Mouse (Mus musculus) neural tube, embryonic 14.5 days (tissue): ENCODE measurements around the gene Olfml2a. TPM values are rescaled to one million over a fixed set of nuclear protein-coding genes. Genes with fewer than 3 reads are reported as not detected.

Experiments used
- ATAC-seq: fragments of 200-750 bp; cut with Nextera tagmentation; 2 replicates; pipeline ENCODE4 v1.8.0; 2017; ENCODE audit warnings: low read depth, mild to moderate bottlenecking, moderate TSS enrichment, moderate library complexity
- H3K27ac ChIP-seq: fragments of 300-500 bp; sonication (generic); 2 replicates; pipeline ENCODE4 v1.5.1; 2014; ENCODE audit warnings: low read depth, mild to moderate bottlenecking, control low read depth, low read length, moderate library complexity, mixed read lengths
- H3K27me3 ChIP-seq: fragments of 300-500 bp; sonication (generic); 2 replicates; pipeline ENCODE4 v1.6.1; 2014; ENCODE audit warnings: low read length; ENCODE audit not compliant: control insufficient read depth, insufficient read depth
- H3K36me3 ChIP-seq: fragments of 300-500 bp; sonication (generic); 2 replicates; pipeline ENCODE4 v1.6.1; 2014; ENCODE audit warnings: low read length, mixed read lengths; ENCODE audit not compliant: control insufficient read depth, insufficient read depth
- H3K4me1 ChIP-seq: fragments of 300-500 bp; sonication (generic); 2 replicates; pipeline ENCODE4 v1.6.1; 2014; ENCODE audit warnings: low read length; ENCODE audit not compliant: control insufficient read depth, insufficient read depth
- H3K4me2 ChIP-seq: fragments of 300-500 bp; sonication (generic); 2 replicates; pipeline ENCODE4 v1.6.1; 2014; ENCODE audit warnings: mild to moderate bottlenecking, low read depth, low read length, control low read depth
- H3K4me3 ChIP-seq: fragments of 300-500 bp; sonication (generic); 2 replicates; pipeline ENCODE4 v1.5.1; 2014; ENCODE audit warnings: low read depth, low read length, control low read depth, mixed read lengths
- H3K9ac ChIP-seq: fragments of 300-500 bp; sonication (generic); replicated peaks from 2 replicates; pipeline ENCODE4 v1.6.1; 2014; ENCODE audit warnings: low read depth, mild to moderate bottlenecking, control low read depth, low read length, mixed read lengths
- H3K9me3 ChIP-seq: fragments of 300-500 bp; sonication (generic); 2 replicates; pipeline ENCODE4 v1.6.1; 2016; ENCODE audit warnings: low read length; ENCODE audit not compliant: control insufficient read depth
- WGBS: fragments of 180-500 bp; shearing (Covaris S2); extraction: QIAGEN DNeasy Blood & Tissue Kit; methylation state at CpG from one replicate; pipeline ENCODE4 v1.1.7; 2014; 5-methylcytosine and 5-hydroxymethylcytosine counted together
- polyA plus RNA-seq: library from polyadenylated mRNA; unstranded; fragments of >200 nt; fragmentation: Nextera tagmentation; extraction: Ambion mirVana; gene quantifications from 2 replicates; pipeline ENCODE4 v1.2.1, GENCODE M21; 2014

Gene Olfml2a
- polyA plus RNA-seq, 1 experiment from 2014 or later = 0.94 TPM

- Histone ChIP-seq H3K27me3 (no peaks in the 10 kb centered on the region), H3K4me2 (no peak overlapping the region), H3K9ac (no peak overlapping the region), H3K36me3 (no peaks in the 10 kb centered on the region), H3K27ac (no peak overlapping the region), H3K9me3 (no peaks in the 10 kb centered on the region), H3K4me3 (no peak overlapping the region), H3K4me1 (no peaks in the 10 kb centered on the region)
- ATAC-seq = no peak
- WGBS = 84% methylated on average over 3 of the region's 3 CpGs
These were observed 12.8 kb downstream of the Olfml2a start for GRCm38 (mm10) chr2:38944460-38945161.

- Histone ChIP-seq H3K27ac (no peak overlapping the region), H3K4me2 (no peak overlapping the region), H3K9me3 (no peaks in the 10 kb centered on the region), H3K36me3 (no peaks in the 10 kb centered on the region), H3K9ac (no peak overlapping the region), H3K4me3 (no peak overlapping the region), H3K4me1 (no peaks in the 10 kb centered on the region), H3K27me3 (no peaks in the 10 kb centered on the region)
- no peak for ATAC-seq
- 77% methylated on average over 7 of the region's 7 CpGs for WGBS
These were observed 15.8 kb downstream of the Olfml2a start for GRCm38 (mm10) chr2:38947566-38947965.

DNA sequence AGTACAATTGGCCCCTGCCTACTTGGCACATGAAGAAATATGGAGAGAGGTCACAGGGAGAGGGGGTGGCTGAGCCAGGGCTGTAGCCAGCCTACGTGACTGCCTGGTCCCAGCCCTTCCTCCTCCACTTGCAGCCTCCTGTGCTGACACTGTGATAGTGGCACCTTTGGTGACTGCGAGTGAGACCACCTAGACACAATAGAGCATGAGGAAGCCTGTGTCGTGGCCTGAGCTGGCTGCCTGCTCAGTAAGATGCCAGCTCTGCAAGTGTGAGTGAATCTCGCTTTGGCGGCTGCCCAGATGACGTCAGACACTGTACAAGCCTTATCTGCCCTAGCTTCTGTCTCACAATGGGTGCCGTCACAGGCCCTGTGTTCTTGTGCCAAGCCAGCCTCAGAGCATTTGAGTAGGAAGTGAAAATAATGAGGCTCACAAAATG lies 18.5 kb downstream of the Olfml2a start:
- no peak overlapping the region for H3K4me2 ChIP-seq
- no peaks in the 10 kb centered on the region for H3K9me3 ChIP-seq
- no peak overlapping the region for H3K27ac ChIP-seq
- no peak overlapping the region for H3K4me3 ChIP-seq
- H3K36me3 ChIP-seq = no peaks in the 10 kb centered on the region
- H3K9ac ChIP-seq = no peak overlapping the region
- ATAC-seq = peak; percentile 68; the same call in 1 of the 2 replicates
- H3K27me3 ChIP-seq = no peaks in the 10 kb centered on the region
- no peaks in the 10 kb centered on the region for H3K4me1 ChIP-seq
- 66% methylated on average over 7 of the region's 7 CpGs for WGBS

DNA sequence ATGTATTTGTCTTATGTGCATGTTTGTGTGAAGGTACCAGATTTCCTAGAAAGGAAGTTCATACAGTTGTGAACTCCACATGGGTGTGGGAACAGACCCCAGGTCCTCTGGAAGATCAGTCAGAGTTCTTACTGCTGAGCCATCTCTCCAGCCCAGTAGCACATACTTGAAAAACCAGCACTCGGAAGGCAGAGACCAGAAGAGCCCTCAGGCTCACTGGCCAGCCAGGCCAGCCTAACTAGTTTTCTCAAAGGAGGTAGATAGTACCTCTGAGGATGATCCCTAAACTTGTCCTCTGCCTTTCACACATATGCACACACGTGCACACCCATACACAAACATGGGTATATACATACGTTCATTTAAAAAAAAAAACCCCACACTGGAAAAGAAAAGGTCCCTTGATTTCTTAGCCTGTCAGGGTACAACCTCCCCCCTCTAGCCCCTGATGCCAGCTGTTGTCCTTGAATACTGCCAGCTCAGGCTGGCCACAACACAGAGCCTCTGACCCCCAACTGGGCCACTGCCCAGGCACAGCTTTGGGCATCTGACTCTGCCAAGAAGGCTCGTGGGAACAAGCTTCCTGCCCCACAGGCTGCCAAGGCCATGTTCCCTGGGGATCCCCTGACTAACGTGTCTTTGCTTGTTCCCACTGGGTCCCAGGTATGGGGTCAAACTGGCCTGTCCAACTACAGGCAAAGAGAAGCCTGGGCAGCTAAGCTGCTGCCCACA lies 21.5 kb downstream of the Olfml2a start:
- no peaks in the 10 kb centered on the region for H3K4me1 ChIP-seq
- no peaks in the 10 kb centered on the region for H3K27me3 ChIP-seq
- H3K4me2 ChIP-seq = no peak overlapping the region
- no peaks in the 10 kb centered on the region for H3K36me3 ChIP-seq
- ATAC-seq = no peak
- WGBS = 73% methylated on average over 5 of the region's 5 CpGs
- H3K9ac ChIP-seq = no peak overlapping the region
- H3K9me3 ChIP-seq = no peaks in the 10 kb centered on the region
- H3K27ac ChIP-seq = no peak overlapping the region
- no peak overlapping the region for H3K4me3 ChIP-seq

- Histone ChIP-seq H3K9ac (no peak overlapping the region), H3K27me3 (no peaks in the 10 kb centered on the region), H3K4me3 (no peak overlapping the region), H3K36me3 (no peaks in the 10 kb centered on the region), H3K9me3 (no peaks in the 10 kb centered on the region), H3K4me2 (no peak overlapping the region), H3K4me1 (no peaks in the 10 kb centered on the region), H3K27ac (no peak overlapping the region)
- no peak for ATAC-seq
- WGBS = 69% methylated on average over 2 of the region's 2 CpGs
These were observed 24.3 kb downstream of the Olfml2a start for GRCm38 (mm10) chr2:38956062-38956461.

GRCm38 (mm10) chr2:38957671-38958223 lies 26.0 kb downstream of the Olfml2a start:
- Histone ChIP-seq H3K36me3 (no peaks in the 10 kb centered on the region), H3K4me3 (no peak overlapping the region), H3K4me1 (no peaks in the 10 kb centered on the region), H3K4me2 (no peak overlapping the region), H3K27me3 (no peaks in the 10 kb centered on the region), H3K9ac (no peak overlapping the region), H3K27ac (no peak overlapping the region), H3K9me3 (no peaks in the 10 kb centered on the region)
- WGBS = 89% methylated on average over 5 of the region's 5 CpGs
- ATAC-seq = no peak

- Histone ChIP-seq H3K36me3 (no peaks in the 10 kb centered on the region), H3K4me2 (no peak overlapping the region), H3K27me3 (no peaks in the 10 kb centered on the region), H3K4me1 (no peaks in the 10 kb centered on the region), H3K9ac (no peak overlapping the region), H3K27ac (no peak overlapping the region), H3K4me3 (no peak overlapping the region), H3K9me3 (no peaks in the 10 kb centered on the region)
- peak; percentile 81; the same call in 1 of the 2 replicates for ATAC-seq
- 26% methylated on average over 4 of the region's 4 CpGs for WGBS
These were observed 32.4 kb downstream of the Olfml2a start for GRCm38 (mm10) chr2:38964198-38964597.

- no peak for ATAC-seq
- Histone ChIP-seq H3K36me3 (no peaks in the 10 kb centered on the region), H3K4me1 (no peaks in the 10 kb centered on the region), H3K9me3 (no peaks in the 10 kb centered on the region), H3K4me2 (no peak overlapping the region), H3K27me3 (no peaks in the 10 kb centered on the region), H3K9ac (no peak overlapping the region), H3K27ac (no peak overlapping the region), H3K4me3 (no peak overlapping the region)
- 100% methylated on average over 2 of the region's 2 CpGs for WGBS
These were observed 37.9 kb downstream of the Olfml2a start for GRCm38 (mm10) chr2:38969650-38970049.

DNA sequence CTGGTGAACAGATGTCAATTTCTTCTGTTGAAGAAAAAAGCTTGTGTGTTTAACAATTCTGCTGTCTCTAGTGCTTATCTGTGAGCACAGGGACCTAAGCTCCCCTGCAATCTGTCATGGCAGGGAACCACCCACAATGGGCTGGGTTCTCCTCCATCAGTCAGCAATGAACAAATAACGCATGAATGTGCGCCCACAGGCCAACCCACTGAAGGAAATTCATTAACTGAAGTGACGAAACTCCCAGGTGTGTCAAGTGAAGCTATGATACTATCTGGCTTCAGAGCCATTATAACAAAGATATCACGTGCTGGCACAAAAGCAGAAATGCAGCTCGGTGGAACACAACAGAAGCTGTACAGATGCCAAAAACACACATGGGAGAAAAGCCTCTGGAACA lies 38.3 kb downstream of the Olfml2a start:
- H3K27me3 ChIP-seq = no peaks in the 10 kb centered on the region
- H3K4me1 ChIP-seq = no peaks in the 10 kb centered on the region
- no peaks in the 10 kb centered on the region for H3K9me3 ChIP-seq
- H3K27ac ChIP-seq = no peak overlapping the region
- no peaks in the 10 kb centered on the region for H3K36me3 ChIP-seq
- H3K9ac ChIP-seq = no peak overlapping the region
- no peak for ATAC-seq
- no peak overlapping the region for H3K4me2 ChIP-seq
- WGBS = 88% methylated on average over 5 of the region's 5 CpGs
- H3K4me3 ChIP-seq = no peak overlapping the region
